Mouse (Mus musculus): ENCODE measurements at regions not wholly inside any gene's neighbourhood (a gene's known extent, or its start where the extent isn't known, plus 50 kb on each side); places are given as distances from the start of the nearest gene placed in this dataset.

- Histone ChIP-seq H3K9me3 (ENCODE audit: low read length) (no peaks in the 10 kb centered on the region), H3K9ac (replicated peaks; ENCODE audit: low read length, poor library complexity, severe bottlenecking) (no peak overlapping the region), H3K4me2 (ENCODE audit: low read depth, low read length, poor library complexity, severe bottlenecking) (no peak overlapping the region), H3K27me3 (ENCODE audit: insufficient read depth, low read length) (no peaks in the 10 kb centered on the region), H3K4me3 (ENCODE audit: low read depth, low read length) (no peak overlapping the region), H3K27ac (ENCODE audit: low read depth, low read length) (no peak overlapping the region), H3K36me3 (ENCODE audit: insufficient read depth, low read length) (no peaks in the 10 kb centered on the region), H3K4me1 (ENCODE audit: insufficient read depth, low read length) (no peaks in the 10 kb centered on the region)
- TF ChIP-seq CTCF (IDR thresholded peaks at IDR 0.05), result no peak
- no peak for ATAC-seq (ENCODE audit: low FRiP score)
- DNase-seq (ENCODE audit: low spot score), result no peak
- WGBS, result 92% methylated on average over 4 of the region's 4 CpGs
Observed at GRCm38 (mm10) chr19:14678584-14678983, 80.7 kb upstream of the Tle4 start.

- no peaks in the 10 kb centered on the region for H3K27me3 ChIP-seq (ENCODE audit: insufficient read depth, low read length)
- H3K4me1 ChIP-seq (ENCODE audit: insufficient read depth, low read length), result no peaks in the 10 kb centered on the region
- WGBS, result 43% methylated on average over 2 of the region's 2 CpGs
- H3K4me3 ChIP-seq (ENCODE audit: low read depth, low read length), result no peak overlapping the region
- H3K36me3 ChIP-seq (ENCODE audit: insufficient read depth, low read length), result no peaks in the 10 kb centered on the region
- DNase-seq (ENCODE audit: low spot score) (no peak), ATAC-seq (ENCODE audit: low FRiP score) (no peak)
- TF ChIP-seq CTCF (IDR thresholded peaks at IDR 0.05), result no peak
- H3K9ac ChIP-seq (replicated peaks; ENCODE audit: low read length, poor library complexity, severe bottlenecking), result no peak overlapping the region
- no peak overlapping the region for H3K4me2 ChIP-seq (ENCODE audit: low read depth, low read length, poor library complexity, severe bottlenecking)
- no peaks in the 10 kb centered on the region for H3K9me3 ChIP-seq (ENCODE audit: low read length)
- no peak overlapping the region for H3K27ac ChIP-seq (ENCODE audit: low read depth, low read length)
Observed at GRCm38 (mm10) chr19:14676929-14677328, 79.1 kb upstream of the Tle4 start.

GRCm38 (mm10) chr19:14670821-14671104 lies 72.9 kb upstream of the Tle4 start:
- no peaks in the 10 kb centered on the region for H3K36me3 ChIP-seq (ENCODE audit: insufficient read depth, low read length)
- H3K4me2 ChIP-seq (ENCODE audit: low read depth, low read length, poor library complexity, severe bottlenecking), result no peak overlapping the region
- no peak overlapping the region for H3K27ac ChIP-seq (ENCODE audit: low read depth, low read length)
- no peak overlapping the region for H3K9ac ChIP-seq (replicated peaks; ENCODE audit: low read length, poor library complexity, severe bottlenecking)
- H3K9me3 ChIP-seq (ENCODE audit: low read length), result no peaks in the 10 kb centered on the region
- H3K4me3 ChIP-seq (ENCODE audit: low read depth, low read length), result no peak overlapping the region
- DNase-seq (ENCODE audit: low spot score), result peak; percentile 54
- H3K27me3 ChIP-seq (ENCODE audit: insufficient read depth, low read length), result no peaks in the 10 kb centered on the region
- ATAC-seq (ENCODE audit: low FRiP score), result no peak
- no peak for TF ChIP-seq CTCF (IDR thresholded peaks at IDR 0.05)
- 0 out of 2 replicates have a peak, but pooled peaks cover 2% of the 10 kb centered on the region for H3K4me1 ChIP-seq (ENCODE audit: insufficient read depth, low read length)

- H3K9ac ChIP-seq (replicated peaks; ENCODE audit: low read length, poor library complexity, severe bottlenecking), result no peak overlapping the region
- TF ChIP-seq CTCF (IDR thresholded peaks at IDR 0.05), result no peak
- no peaks in the 10 kb centered on the region for H3K36me3 ChIP-seq (ENCODE audit: insufficient read depth, low read length)
- H3K4me3 ChIP-seq (ENCODE audit: low read depth, low read length), result no peak overlapping the region
- H3K4me2 ChIP-seq (ENCODE audit: low read depth, low read length, poor library complexity, severe bottlenecking), result no peak overlapping the region
- DNase-seq (ENCODE audit: low spot score) (no peak), ATAC-seq (ENCODE audit: low FRiP score) (no peak)
- WGBS, result 41% methylated on average over 11 of the region's 13 CpGs
- no peaks in the 10 kb centered on the region for H3K9me3 ChIP-seq (ENCODE audit: low read length)
- H3K4me1 ChIP-seq (ENCODE audit: insufficient read depth, low read length), result 0 out of 2 replicates have a peak, but pooled peaks cover 2% of the 10 kb centered on the region
- H3K27ac ChIP-seq (ENCODE audit: low read depth, low read length), result no peak overlapping the region
- no peaks in the 10 kb centered on the region for H3K27me3 ChIP-seq (ENCODE audit: insufficient read depth, low read length)
Observed at GRCm38 (mm10) chr19:14670078-14670820, 72.4 kb upstream of the Tle4 start.

GRCm38 (mm10) chr19:14668512-14669181 lies 70.8 kb upstream of the Tle4 start:
- H3K36me3 ChIP-seq (ENCODE audit: insufficient read depth, low read length), result no peaks in the 10 kb centered on the region
- DNase-seq (ENCODE audit: low spot score), result no peak
- H3K4me3 ChIP-seq (ENCODE audit: low read depth, low read length), result no peak overlapping the region
- 93% methylated on average over 4 of the region's 4 CpGs for WGBS
- H3K9me3 ChIP-seq (ENCODE audit: low read length), result no peaks in the 10 kb centered on the region
- no peak overlapping the region for H3K4me2 ChIP-seq (ENCODE audit: low read depth, low read length, poor library complexity, severe bottlenecking)
- H3K4me1 ChIP-seq (ENCODE audit: insufficient read depth, low read length), result 0 out of 2 replicates have a peak, but pooled peaks cover 2% of the 10 kb centered on the region
- no peak overlapping the region for H3K27ac ChIP-seq (ENCODE audit: low read depth, low read length)
- ATAC-seq (ENCODE audit: low FRiP score), result no peak
- no peak for TF ChIP-seq CTCF (IDR thresholded peaks at IDR 0.05)
- H3K9ac ChIP-seq (replicated peaks; ENCODE audit: low read length, poor library complexity, severe bottlenecking), result no peak overlapping the region
- no peaks in the 10 kb centered on the region for H3K27me3 ChIP-seq (ENCODE audit: insufficient read depth, low read length)

GRCm38 (mm10) chr19:14664682-14665417 lies 67.0 kb upstream of the Tle4 start:
- WGBS, result 85% methylated on average over 3 of the region's 3 CpGs

More at GRCm38 (mm10) chr19:14664682-14665417, 67.0 kb upstream of the Tle4 start:
- Histone ChIP-seq H3K4me3 (ENCODE audit: low read depth, low read length) (no peak overlapping the region), H3K27me3 (ENCODE audit: insufficient read depth, low read length) (no peaks in the 10 kb centered on the region), H3K36me3 (ENCODE audit: insufficient read depth, low read length) (no peaks in the 10 kb centered on the region), H3K9ac (replicated peaks; ENCODE audit: low read length, poor library complexity, severe bottlenecking) (no peak overlapping the region), H3K4me1 (ENCODE audit: insufficient read depth, low read length) (no peaks in the 10 kb centered on the region), H3K27ac (ENCODE audit: low read depth, low read length) (no peak overlapping the region), H3K9me3 (ENCODE audit: low read length) (no peaks in the 10 kb centered on the region), H3K4me2 (ENCODE audit: low read depth, low read length, poor library complexity, severe bottlenecking) (no peak overlapping the region)
- TF ChIP-seq CTCF (IDR thresholded peaks at IDR 0.05), result no peak
- ATAC-seq (ENCODE audit: low FRiP score) (no peak), DNase-seq (ENCODE audit: low spot score) (no peak)
